Mouse (Mus musculus) heart, embryonic 11.5 days (tissue): ENCODE measurements around the gene Hprt. TPM values are rescaled to one million over a fixed set of nuclear protein-coding genes. Genes with fewer than 3 reads are reported as not detected.
"Not testable (repeated sequence)": the region's sequence is repeated elsewhere in the genome, so short reads cannot be mapped to it uniquely, and the experiment has no call there.

ENCODE experiments used
- ATAC-seq: fragments of 200-750 bp; cut with Nextera tagmentation; replicated peaks from 2 replicates; pipeline ENCODE4 v1.8.0; 2017; ENCODE audit warnings: moderate library complexity; ENCODE audit not compliant: insufficient number of reproducible peaks, low FRiP score, low TSS enrichment
- H3K27ac ChIP-seq: fragments of 300-500 bp; sonication (generic); 2 replicates; pipeline ENCODE4 v1.5.1; 2014; ENCODE audit warnings: mild to moderate bottlenecking, low read depth, low read length
- H3K27me3 ChIP-seq: fragments of 300-500 bp; sonication (generic); 2 replicates; pipeline ENCODE4 v1.6.1; 2014; ENCODE audit warnings: mild to moderate bottlenecking, low read length, mixed read lengths; ENCODE audit not compliant: control insufficient read depth, insufficient read depth
- H3K36me3 ChIP-seq: fragments of 300-500 bp; sonication (generic); 2 replicates; pipeline ENCODE4 v1.6.1; 2014; ENCODE audit warnings: mild to moderate bottlenecking, low read length, moderate library complexity, mixed read lengths; ENCODE audit not compliant: control insufficient read depth, insufficient read depth
- H3K4me1 ChIP-seq: fragments of 300-500 bp; sonication (generic); 2 replicates; pipeline ENCODE4 v1.6.1; 2014; ENCODE audit warnings: low read length; ENCODE audit not compliant: control insufficient read depth, insufficient read depth
- H3K4me2 ChIP-seq: fragments of 300-500 bp; sonication (generic); 2 replicates; pipeline ENCODE4 v1.6.1; 2014; ENCODE audit warnings: mild to moderate bottlenecking, moderate library complexity
- H3K4me3 ChIP-seq: fragments of 300-500 bp; sonication (generic); 2 replicates; pipeline ENCODE4 v1.5.1; 2014; ENCODE audit warnings: low read depth, low read length
- H3K9ac ChIP-seq: fragments of 300-500 bp; sonication (generic); 2 replicates; pipeline ENCODE4 v1.6.1; 2014; ENCODE audit warnings: mild to moderate bottlenecking, low read depth, low read length, moderate library complexity
- H3K9me3 ChIP-seq: fragments of 300-500 bp; sonication (generic); replicated peaks from 2 replicates; pipeline ENCODE4 v1.6.1; 2016; ENCODE audit warnings: low read length; ENCODE audit not compliant: control insufficient read depth
- WGBS: fragments of 180-500 bp; shearing (Covaris S2); extraction: QIAGEN DNeasy Blood & Tissue Kit; methylation state at CpG from one replicate; pipeline ENCODE4 v1.1.7; 2014; ENCODE audit not compliant: insufficient replicate concordance; 5-methylcytosine and 5-hydroxymethylcytosine counted together
- polyA plus RNA-seq: library from polyadenylated mRNA; unstranded; fragments of >200 nt; fragmentation: Nextera tagmentation; extraction: Ambion mirVana; gene quantifications from 2 replicates; pipeline ENCODE4 v1.2.1, GENCODE M21; 2014

Gene Hprt
- polyA plus RNA-seq, 1 experiment from 2014 or later: 172 TPM

GRCm38 (mm10) chrX:52972680-52973079 is 15.3 kb upstream of the Hprt start:
- no peaks in the 10 kb centered on the region for H3K9me3 ChIP-seq
- ATAC-seq: no peak
- H3K27me3 ChIP-seq: no peaks in the 10 kb centered on the region
- H3K4me1 ChIP-seq: 0 out of 2 replicates have a peak, but pooled peaks cover 2% of the 10 kb centered on the region
- no peaks in the 10 kb centered on the region for H3K36me3 ChIP-seq
- no peak overlapping the region for H3K4me2 ChIP-seq
- WGBS: 79% methylated on average over 1 of the region's 1 CpGs
- H3K9ac ChIP-seq: no peak overlapping the region
- H3K4me3 ChIP-seq: no peak overlapping the region
- H3K27ac ChIP-seq: no peak overlapping the region

DNA sequence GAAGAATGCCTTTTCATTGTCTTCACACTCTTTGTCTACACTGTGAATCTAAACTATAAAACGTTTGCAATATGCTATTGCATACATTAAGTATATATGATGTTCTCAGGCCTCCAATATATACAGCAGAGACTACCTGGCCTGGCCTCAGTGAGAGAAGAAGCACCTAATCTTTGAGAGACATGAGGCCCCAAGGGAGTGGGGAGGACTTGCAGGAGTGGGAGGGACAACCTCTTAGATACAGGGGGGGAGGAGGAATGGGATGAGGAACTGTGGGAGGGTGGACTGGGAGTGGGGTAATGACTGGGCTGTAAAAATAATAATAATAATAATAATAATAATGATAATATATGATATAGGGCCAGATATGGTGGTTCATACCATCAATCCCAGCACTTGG is 9.4 kb upstream of the Hprt start:
- 44% methylated on average over 1 of the region's 1 CpGs for WGBS

GRCm38 (mm10) chrX:52981378-52981777 is 6.6 kb upstream of the Hprt start:
- no peak overlapping the region for H3K4me3 ChIP-seq
- H3K9ac ChIP-seq: no peak overlapping the region
- H3K27me3 ChIP-seq: no peaks in the 10 kb centered on the region
- no peak overlapping the region for H3K27ac ChIP-seq
- no peak for ATAC-seq
- H3K4me2 ChIP-seq: no peak overlapping the region
- H3K9me3 ChIP-seq: no peaks in the 10 kb centered on the region
- no peaks in the 10 kb centered on the region for H3K36me3 ChIP-seq
- H3K4me1 ChIP-seq: no peaks in the 10 kb centered on the region
- whole genome bisulfite sequencing: 73% methylated on average over 3 of the region's 3 CpGs

More for the DNA sequence above, 9.4 kb upstream of the Hprt start:
- Histone ChIP-seq H3K4me2 (no peak overlapping the region), H3K27me3 (no peaks in the 10 kb centered on the region), H3K9me3 (no peaks in the 10 kb centered on the region), H3K4me3 (no peak overlapping the region), H3K4me1 (no peaks in the 10 kb centered on the region), H3K9ac (no peak overlapping the region), H3K36me3 (no peaks in the 10 kb centered on the region), H3K27ac (no peak overlapping the region)
- ATAC-seq: no peak

- WGBS: 78% methylated on average over 5 of the region's 5 CpGs
Observed at GRCm38 (mm10) chrX:52994726-52995125, 6.8 kb downstream of the Hprt start.

DNA sequence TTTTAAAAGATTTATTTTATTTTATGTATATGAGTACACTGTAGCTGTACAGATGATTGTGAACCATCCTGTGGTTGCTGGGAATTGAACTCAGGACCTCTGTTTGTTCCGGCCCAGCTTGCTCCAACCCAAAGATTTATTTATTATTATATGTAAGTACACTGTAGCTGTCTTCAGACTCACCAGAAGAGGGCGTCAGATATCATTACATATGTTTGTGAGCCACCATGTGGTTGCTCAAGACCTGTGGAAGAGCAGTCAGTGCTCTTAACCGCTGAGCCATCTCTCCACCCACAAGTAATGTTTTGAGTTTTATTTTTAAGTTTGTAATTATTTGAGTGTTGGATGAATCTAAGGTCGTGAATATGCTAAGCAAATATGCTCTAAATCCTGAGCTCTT is 16.9 kb downstream of the Hprt start:
- not testable (repeated sequence) for H3K4me3 ChIP-seq, H3K36me3 ChIP-seq, H3K9ac ChIP-seq, H3K27ac ChIP-seq, ATAC-seq, H3K27me3 ChIP-seq, H3K4me2 ChIP-seq, H3K9me3 ChIP-seq, H3K4me1 ChIP-seq
- 54% methylated on average over 4 of the region's 4 CpGs for WGBS

More at GRCm38 (mm10) chrX:52994726-52995125, 6.8 kb downstream of the Hprt start:
- not testable (repeated sequence) for H3K27ac ChIP-seq, H3K9me3 ChIP-seq, H3K4me3 ChIP-seq, H3K36me3 ChIP-seq, H3K27me3 ChIP-seq, H3K9ac ChIP-seq, H3K4me2 ChIP-seq, H3K4me1 ChIP-seq, ATAC-seq

DNA sequence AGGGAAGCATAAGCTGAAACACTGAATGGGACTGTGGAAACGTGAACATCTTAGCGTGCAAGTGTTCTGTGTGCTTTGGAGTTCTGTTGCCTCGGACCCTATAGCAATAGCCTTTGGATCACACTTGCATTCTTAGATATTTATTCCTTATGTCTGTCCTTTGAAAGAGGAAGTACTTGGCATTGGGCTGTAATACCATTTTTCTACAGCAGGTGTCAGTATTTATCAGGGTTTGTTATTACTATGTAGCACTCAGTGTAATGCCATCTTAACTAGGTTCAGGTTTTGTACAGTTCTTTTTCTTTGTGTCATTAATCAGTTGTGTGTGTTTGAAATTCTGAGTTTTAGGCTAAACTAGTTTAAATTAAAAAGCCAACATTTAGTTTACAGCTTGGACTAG is 18.1 kb downstream of the Hprt start:
- no peak for ATAC-seq
- no peaks in the 10 kb centered on the region for H3K4me1 ChIP-seq
- no peaks in the 10 kb centered on the region for H3K27me3 ChIP-seq
- no peak overlapping the region for H3K4me3 ChIP-seq
- 0 out of 2 replicates have a peak, but pooled peaks cover 5% of the 10 kb centered on the region for H3K36me3 ChIP-seq
- no peaks in the 10 kb centered on the region for H3K9me3 ChIP-seq
- H3K4me2 ChIP-seq: no peak overlapping the region
- H3K9ac ChIP-seq: no peak overlapping the region
- H3K27ac ChIP-seq: no peak overlapping the region
- 40% methylated on average over 3 of the region's 3 CpGs for WGBS

DNA sequence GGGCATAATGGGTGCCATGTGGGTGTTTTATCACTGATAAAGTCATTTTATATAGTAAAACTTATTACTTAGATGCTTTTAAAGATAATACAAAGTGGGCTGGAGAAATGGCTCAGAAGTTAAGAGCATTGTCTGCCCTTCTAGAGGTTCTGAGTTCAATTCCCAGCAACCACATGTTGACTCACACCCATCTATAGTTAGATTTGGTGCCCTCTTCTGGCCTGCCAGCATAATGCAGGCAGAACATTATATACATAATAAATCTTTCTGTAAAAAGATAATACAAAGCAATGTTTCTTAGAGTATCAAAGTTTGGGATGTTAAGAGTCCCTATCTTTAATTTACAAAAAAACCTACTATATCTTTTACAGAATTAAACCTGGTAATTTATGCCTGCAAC is 27.6 kb downstream of the Hprt start:
- Histone ChIP-seq H3K9ac (no peak overlapping the region), H3K4me3 (no peak overlapping the region), H3K4me1 (no peaks in the 10 kb centered on the region), H3K36me3 (no peaks in the 10 kb centered on the region; the same call in 1 of the 2 replicates), H3K9me3 (no peaks in the 10 kb centered on the region), H3K4me2 (no peak overlapping the region), H3K27ac (no peak overlapping the region), H3K27me3 (no peaks in the 10 kb centered on the region)
- ATAC-seq: no peak

GRCm38 (mm10) chrX:53023021-53023420 is 35.1 kb downstream of the Hprt start:
- Histone ChIP-seq H3K9me3 (no peaks in the 10 kb centered on the region), H3K9ac (no peak overlapping the region), H3K36me3 (no peaks in the 10 kb centered on the region), H3K4me2 (no peak overlapping the region), H3K27ac (no peak overlapping the region), H3K27me3 (no peaks in the 10 kb centered on the region), H3K4me1 (no peaks in the 10 kb centered on the region), H3K4me3 (no peak overlapping the region)
- WGBS: 86% methylated on average over 2 of the region's 2 CpGs
- ATAC-seq: no peak

GRCm38 (mm10) chrX:53024268-53024667 is 36.3 kb downstream of the Hprt start:
- H3K36me3 ChIP-seq, H3K27ac ChIP-seq, H3K27me3 ChIP-seq, ATAC-seq, H3K9ac ChIP-seq, H3K4me2 ChIP-seq, H3K4me1 ChIP-seq, H3K9me3 ChIP-seq, H3K4me3 ChIP-seq: not testable (repeated sequence)
- 23% methylated on average over 3 of the region's 3 CpGs for WGBS
